Mouse (Mus musculus) G1E-ER4 (cell line): ENCODE measurements around the gene Tex2. TPM values are rescaled to one million over a fixed set of nuclear protein-coding genes. Genes with fewer than 3 reads are reported as not detected.

ENCODE experiments used
- GATA1 ChIP-seq: IDR thresholded peaks from one replicate; pipeline ENCODE4 v1.8.0; 2012; ENCODE audit warnings: low read length, inconsistent platforms
- polyA plus RNA-seq: library from polyadenylated mRNA; stranded (reverse); fragments of >175 nt; gene quantifications from 2 replicates; pipeline ENCODE4 v1.2.3, GENCODE M21; 2012

Tex2 gene
- polyA plus RNA-seq, 1 experiment: 2.8 TPM

DNA sequence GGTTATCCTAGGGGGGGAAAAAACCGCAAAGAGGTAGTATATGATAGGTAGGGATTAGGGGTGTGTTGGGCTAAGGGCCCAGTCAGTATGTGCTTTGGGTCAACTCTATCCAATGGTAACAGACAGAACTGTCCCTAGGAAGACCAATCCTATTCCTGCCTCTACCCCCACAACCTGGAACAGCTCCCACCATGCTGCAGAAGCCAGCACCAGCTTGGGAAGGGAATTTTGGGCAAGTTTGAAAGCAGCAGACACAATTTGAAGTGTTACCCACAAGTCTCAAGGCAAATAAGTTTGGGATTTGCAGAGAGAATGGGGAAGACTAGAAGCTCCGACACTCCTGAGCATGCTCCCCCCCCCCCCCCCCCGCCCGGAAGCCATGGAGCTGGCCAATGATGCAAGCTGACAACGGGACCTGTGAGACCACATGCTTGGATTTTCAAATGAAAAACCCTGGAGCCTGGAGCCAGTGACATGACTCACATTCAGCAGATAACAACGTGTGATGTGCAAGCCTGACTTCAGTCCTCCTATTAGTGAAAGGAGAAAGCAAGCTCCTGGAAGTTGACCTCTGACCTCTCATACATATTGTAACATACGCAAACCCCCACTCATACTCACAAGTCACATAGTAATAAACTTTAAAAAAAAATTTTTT lies 124.1 kb downstream of the Tex2 start:
- no peak for TF ChIP-seq GATA1

DNA sequence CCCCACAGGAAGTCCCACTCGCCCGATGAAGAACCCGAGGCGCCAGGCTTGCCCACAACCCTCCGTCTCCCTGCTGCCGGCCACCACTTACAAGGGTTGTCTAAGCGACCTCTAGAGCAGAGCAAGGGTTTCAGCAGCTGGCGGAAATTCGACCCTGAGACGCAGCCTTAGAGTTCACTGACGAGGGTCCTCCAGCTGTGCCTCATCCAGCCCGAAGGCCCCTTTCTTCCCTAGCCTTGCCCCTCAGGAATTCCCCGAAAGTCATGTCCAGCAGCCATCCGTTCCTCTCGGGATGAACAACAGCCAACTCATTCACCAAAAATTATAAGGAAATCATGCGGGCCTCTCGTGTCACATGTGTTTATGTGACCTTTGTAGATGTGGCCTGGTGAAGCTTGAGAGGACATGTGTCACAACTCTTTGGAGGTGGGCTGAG lies 125.1 kb downstream of the Tex2 start:
- no peak for TF ChIP-seq GATA1

DNA sequence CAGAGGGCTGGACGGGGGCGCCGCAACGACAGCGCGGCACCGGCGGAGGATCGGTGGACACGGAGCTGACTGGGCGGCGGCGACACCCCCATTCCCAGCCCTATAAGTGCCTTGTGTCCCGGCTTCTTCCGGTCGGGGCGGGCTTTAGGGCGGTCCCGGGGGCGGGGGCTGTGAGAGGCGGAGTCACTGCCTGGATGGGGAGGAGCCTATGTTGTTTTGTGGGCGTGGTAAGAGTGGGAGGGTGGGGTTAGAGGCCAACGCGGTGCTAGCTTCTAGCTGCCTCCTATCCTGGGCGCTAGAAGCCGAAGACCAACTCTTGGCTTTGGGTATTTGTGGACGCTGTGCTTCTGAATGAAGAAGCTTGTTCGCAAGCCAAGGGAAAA lies 125.5 kb downstream of the Tex2 start, which contains the start of gene Ern1:
TSS of gene Ern1 (minus strand) at position 120 of the 383 bp plus-strand sequence.
- no peak for TF ChIP-seq GATA1

- no peak for TF ChIP-seq GATA1
Observed at GRCm38 (mm10) chr11:106486866-106487732, 126.1 kb downstream of the Tex2 start.

GRCm38 (mm10) chr11:106486042-106486865 lies 127.0 kb downstream of the Tex2 start:
- TF ChIP-seq GATA1: no peak

GRCm38 (mm10) chr11:106485611-106486010 lies 127.6 kb downstream of the Tex2 start:
- TF ChIP-seq GATA1: no peak

DNA sequence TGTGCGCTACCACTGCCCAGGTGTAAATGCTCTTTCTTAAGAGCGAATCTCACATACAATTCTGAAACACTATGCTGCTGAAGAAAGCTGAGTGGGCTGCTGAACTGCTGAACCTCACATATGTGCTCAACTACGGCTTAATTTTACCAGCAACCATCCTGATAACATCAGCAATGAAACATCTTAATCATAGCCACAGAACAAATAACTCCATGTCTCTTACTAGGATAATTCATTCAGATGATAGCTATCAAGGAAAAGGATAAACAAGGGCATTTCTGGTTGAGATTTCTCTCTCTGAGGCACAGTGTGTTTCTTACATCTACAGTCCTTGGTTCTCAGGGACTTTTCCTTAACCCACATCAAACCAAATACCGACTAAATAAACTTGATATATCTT lies 128.3 kb downstream of the Tex2 start:
- TF ChIP-seq GATA1: no peak

DNA sequence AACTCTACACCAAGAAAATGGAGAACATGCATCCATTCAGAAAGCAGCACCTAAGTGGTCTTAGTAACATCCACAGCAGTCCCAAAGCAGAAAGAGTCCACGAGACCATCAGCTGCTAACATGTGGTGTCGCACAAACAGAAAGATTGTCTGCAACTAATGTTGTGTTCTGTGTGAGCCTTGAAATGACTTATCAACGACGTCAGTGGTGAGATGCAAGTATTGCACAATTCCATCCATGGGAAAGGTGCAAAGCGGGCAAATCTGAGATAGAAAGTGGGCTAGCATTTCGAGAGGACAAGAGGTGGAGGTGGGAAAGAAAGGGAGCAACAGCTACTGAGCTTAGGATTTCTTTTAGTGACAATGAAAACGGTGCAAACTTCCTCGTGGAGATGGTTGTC lies 130.4 kb downstream of the Tex2 start:
- TF ChIP-seq GATA1: no peak

- TF ChIP-seq GATA1: peak; percentile 69
Observed at GRCm38 (mm10) chr11:106481651-106482050, 131.6 kb downstream of the Tex2 start.

- no peak for TF ChIP-seq GATA1
Observed at GRCm38 (mm10) chr11:106480530-106480885, 132.7 kb downstream of the Tex2 start.

GRCm38 (mm10) chr11:106479619-106480529 lies 133.3 kb downstream of the Tex2 start:
- TF ChIP-seq GATA1: no peak

GRCm38 (mm10) chr11:106478745-106479144 lies 134.5 kb downstream of the Tex2 start:
- no peak for TF ChIP-seq GATA1

DNA sequence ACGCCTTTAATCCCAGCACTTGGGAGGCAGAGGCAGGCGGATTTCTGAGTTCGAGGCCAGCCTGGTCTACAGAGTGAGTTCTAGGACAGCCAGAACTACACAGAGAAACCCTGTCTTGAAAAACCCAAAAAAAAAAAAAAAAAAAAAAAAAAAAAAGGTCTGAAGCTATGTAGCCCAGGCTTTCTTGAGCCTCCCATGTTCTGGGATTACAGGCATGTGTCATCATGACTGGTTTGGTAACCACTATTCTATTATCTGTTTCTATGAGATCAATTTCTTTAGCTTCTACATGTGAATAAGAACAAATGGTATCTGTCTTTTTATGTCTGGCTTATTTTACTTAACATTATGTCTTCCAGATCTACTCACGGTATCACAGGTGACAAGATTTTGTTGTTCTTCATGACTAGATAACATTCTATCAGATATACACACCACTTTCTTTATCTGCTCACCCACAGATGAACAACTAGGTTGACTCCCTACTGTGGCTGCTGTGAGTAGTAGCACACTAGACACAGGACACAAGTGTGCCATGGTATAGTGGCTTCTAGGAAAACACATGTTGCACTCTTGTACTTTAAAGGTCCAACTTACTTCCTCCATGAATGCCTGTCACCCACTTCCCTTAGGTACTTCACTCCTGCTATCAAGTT lies 135.6 kb downstream of the Tex2 start:
- peak; percentile 10 for TF ChIP-seq GATA1

DNA sequence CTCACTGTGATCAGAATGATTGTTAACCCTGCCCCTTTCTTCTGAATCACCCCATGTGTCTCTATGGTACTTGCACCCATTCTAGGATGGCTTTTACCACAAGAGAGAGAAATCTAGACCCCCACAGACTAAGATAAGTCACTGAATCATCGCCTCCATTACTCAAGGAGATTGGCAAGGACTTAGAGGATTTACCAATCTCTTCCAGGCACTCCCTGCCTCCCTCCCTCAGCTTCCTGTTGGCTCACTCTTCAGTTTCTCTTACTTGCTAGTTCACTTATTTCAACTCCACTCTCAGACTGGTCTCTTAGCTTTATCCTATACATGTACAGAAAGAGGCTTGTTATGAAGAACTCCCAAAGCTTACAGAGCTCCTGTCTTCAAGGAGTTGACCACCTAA lies 137.9 kb downstream of the Tex2 start:
- no peak for TF ChIP-seq GATA1
